Mouse (Mus musculus) liver, embryonic 12.5 days (tissue): ENCODE measurements around the gene Celf1. TPM values are rescaled to one million over a fixed set of nuclear protein-coding genes. Genes with fewer than 3 reads are reported as not detected.
A peak's percentile ranks its signal among the peaks of the same experiment; 100 is the strongest.

Source experiments
- ATAC-seq: fragments of 200-750 bp; cut with Nextera tagmentation; 2 replicates; pipeline ENCODE4 v1.8.0; 2017; ENCODE audit warnings: moderate number of reproducible peaks, mild to moderate bottlenecking, moderate library complexity
- H3K27ac ChIP-seq: fragments of 300-500 bp; sonication (generic); 2 replicates; pipeline ENCODE4 v1.5.1; 2016; ENCODE audit warnings: mild to moderate bottlenecking
- H3K27me3 ChIP-seq: fragments of 300-500 bp; sonication (generic); replicated peaks from 2 replicates; pipeline ENCODE4 v1.6.1; 2016; ENCODE audit warnings: mild to moderate bottlenecking, moderate library complexity
- H3K36me3 ChIP-seq: fragments of 300-500 bp; sonication (generic); 2 replicates; pipeline ENCODE4 v1.6.1; 2016; ENCODE audit warnings: mild to moderate bottlenecking, moderate library complexity
- H3K4me1 ChIP-seq: fragments of 300-500 bp; sonication (generic); 2 replicates; pipeline ENCODE4 v1.6.1; 2016
- H3K4me2 ChIP-seq: fragments of 300-500 bp; sonication (generic); 2 replicates; pipeline ENCODE4 v1.6.1; 2016; ENCODE audit warnings: mild to moderate bottlenecking, moderate library complexity
- H3K4me3 ChIP-seq: fragments of 300-500 bp; sonication (generic); 2 replicates; pipeline ENCODE4 v1.5.1; 2016; ENCODE audit warnings: mild to moderate bottlenecking, moderate library complexity
- H3K9ac ChIP-seq: fragments of 300-500 bp; sonication (generic); 2 replicates; pipeline ENCODE4 v1.6.1; 2016; ENCODE audit warnings: mild to moderate bottlenecking, moderate library complexity
- H3K9me3 ChIP-seq: fragments of 300-500 bp; sonication (generic); replicated peaks from 2 replicates; pipeline ENCODE4 v1.6.1; 2016; ENCODE audit warnings: mild to moderate bottlenecking, moderate library complexity
- WGBS: fragments of 180-500 bp; shearing (Covaris S2); methylation state at CpG from one replicate; pipeline ENCODE4 v1.1.7; 2016; ENCODE audit not compliant: insufficient replicate concordance; 5-methylcytosine and 5-hydroxymethylcytosine counted together
- polyA plus RNA-seq: library from polyadenylated mRNA; unstranded; fragments of >200 nt; fragmentation: Nextera tagmentation; extraction: Ambion mirVana; gene quantifications from 2 replicates; pipeline ENCODE4 v1.2.1, GENCODE M21; 2016

Gene Celf1
- polyA plus RNA-seq, 1 experiment from 2014 or later: 79.4 TPM

- Histone ChIP-seq H3K9me3 (no peaks in the 10 kb centered on the region), H3K4me3 (peak overlapping the region; percentile 70; the same call in 1 of the 2 replicates), H3K27me3 (no peaks in the 10 kb centered on the region), H3K4me1 (peaks cover 25% of the 10 kb centered on the region), H3K9ac (peak overlapping the region; percentile 79), H3K36me3 (peaks cover 34% of the 10 kb centered on the region), H3K4me2 (peak overlapping the region; percentile 93), H3K27ac (no peak overlapping the region)
- ATAC-seq: no peak
- WGBS: 73% methylated on average over 13 of the region's 13 CpGs
Observed at GRCm38 (mm10) chr2:91068162-91068871, 128.1 kb downstream of the Celf1 start.

GRCm38 (mm10) chr2:91068872-91069165 lies 128.6 kb downstream of the Celf1 start:
- Histone ChIP-seq H3K27ac (no peak overlapping the region), H3K9ac (peak overlapping the region; percentile 79)
- WGBS: 64% methylated on average over 6 of the region's 6 CpGs

More at GRCm38 (mm10) chr2:91068872-91069165, 128.6 kb downstream of the Celf1 start:
- Histone ChIP-seq H3K36me3 (peaks cover 29% of the 10 kb centered on the region), H3K4me2 (peak overlapping the region; percentile 93), H3K9me3 (no peaks in the 10 kb centered on the region), H3K27me3 (no peaks in the 10 kb centered on the region), H3K4me1 (peaks cover 25% of the 10 kb centered on the region), H3K4me3 (peak overlapping the region; percentile 70)
- ATAC-seq: no peak

Other genes with a start within 250 kb of the Celf1 start
- 62.9 and 67.1 TPM in 2 replicates for gene Fnbp4, start 195.0 kb upstream of the Celf1 start, polyA plus RNA-seq
- gene Agbl2, start 157.7 kb upstream of the Celf1 start, polyA plus RNA-seq: 0.07 TPM in 2 replicates
- gene Mtch2, start 93.2 kb upstream of the Celf1 start, polyA plus RNA-seq: 142 and 146 TPM in 2 replicates
- 6.6 and 7.3 TPM in 2 replicates for gene C1qtnf4, start 54.5 kb upstream of the Celf1 start, polyA plus RNA-seq
- gene Kbtbd4, start 35.6 kb upstream of the Celf1 start, polyA plus RNA-seq: 22.6 and 26.0 TPM in 2 replicates
- 171 and 177 TPM in 2 replicates for gene Ndufs3, start 35.6 kb upstream of the Celf1 start, polyA plus RNA-seq
- gene Rapsn, start 95.2 kb downstream of the Celf1 start, polyA plus RNA-seq: 0.57 and 0.94 TPM in 2 replicates
- 220 and 223 TPM in 2 replicates for gene Psmc3, start 113.6 kb downstream of the Celf1 start, polyA plus RNA-seq
- gene Slc39a13, start 130.0 kb downstream of the Celf1 start, polyA plus RNA-seq: 15.1 and 15.3 TPM in 2 replicates
- 16.8 and 18.5 TPM in 2 replicates for gene Spi1, start 142.0 kb downstream of the Celf1 start, polyA plus RNA-seq
- gene Mybpc3, start 177.8 kb downstream of the Celf1 start, polyA plus RNA-seq: 0.23 and 0.39 TPM in 2 replicates
- 12.1 and 13.4 TPM in 2 replicates for gene Madd, start 243.5 kb downstream of the Celf1 start, polyA plus RNA-seq